Mouse (Mus musculus): Measurements from ENCODE around the gene Plvap. TPM values are rescaled to one million over a fixed set of nuclear protein-coding genes. Genes with fewer than 3 reads are reported as not detected.

The Plvap gene
- 7.4 TPM for polyA plus RNA-seq (2015; fragmentation: Illumina TruSeq; extraction: RNeasy Lipid Tissue Mini Kit (QIAGEN cat#74804); ENCODE audit: low read depth, low replicate concordance)

DNA sequence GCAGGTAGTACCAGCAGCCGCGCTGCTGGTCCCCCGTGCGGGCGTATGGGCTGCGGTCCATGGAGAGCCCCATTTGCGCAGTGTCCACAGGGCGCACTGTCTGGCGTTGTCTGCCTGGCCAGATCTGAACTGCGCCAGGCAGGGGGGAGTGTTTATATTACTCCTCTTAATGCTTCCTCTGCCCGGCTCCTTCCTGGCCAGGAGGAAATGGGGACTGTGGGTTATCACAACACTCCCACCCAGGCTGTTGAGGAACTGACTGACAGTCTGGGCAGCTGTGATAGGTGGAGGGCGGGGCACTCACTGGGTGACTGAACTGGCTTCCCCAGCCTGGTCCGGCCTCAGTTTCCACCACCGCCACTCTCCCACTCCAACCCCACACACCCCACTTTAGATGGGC is at the start of gene Plvap:
Gene Plvap, minus strand, starts transcription at position 109 of the 400 bp plus-strand sequence.

DNA sequence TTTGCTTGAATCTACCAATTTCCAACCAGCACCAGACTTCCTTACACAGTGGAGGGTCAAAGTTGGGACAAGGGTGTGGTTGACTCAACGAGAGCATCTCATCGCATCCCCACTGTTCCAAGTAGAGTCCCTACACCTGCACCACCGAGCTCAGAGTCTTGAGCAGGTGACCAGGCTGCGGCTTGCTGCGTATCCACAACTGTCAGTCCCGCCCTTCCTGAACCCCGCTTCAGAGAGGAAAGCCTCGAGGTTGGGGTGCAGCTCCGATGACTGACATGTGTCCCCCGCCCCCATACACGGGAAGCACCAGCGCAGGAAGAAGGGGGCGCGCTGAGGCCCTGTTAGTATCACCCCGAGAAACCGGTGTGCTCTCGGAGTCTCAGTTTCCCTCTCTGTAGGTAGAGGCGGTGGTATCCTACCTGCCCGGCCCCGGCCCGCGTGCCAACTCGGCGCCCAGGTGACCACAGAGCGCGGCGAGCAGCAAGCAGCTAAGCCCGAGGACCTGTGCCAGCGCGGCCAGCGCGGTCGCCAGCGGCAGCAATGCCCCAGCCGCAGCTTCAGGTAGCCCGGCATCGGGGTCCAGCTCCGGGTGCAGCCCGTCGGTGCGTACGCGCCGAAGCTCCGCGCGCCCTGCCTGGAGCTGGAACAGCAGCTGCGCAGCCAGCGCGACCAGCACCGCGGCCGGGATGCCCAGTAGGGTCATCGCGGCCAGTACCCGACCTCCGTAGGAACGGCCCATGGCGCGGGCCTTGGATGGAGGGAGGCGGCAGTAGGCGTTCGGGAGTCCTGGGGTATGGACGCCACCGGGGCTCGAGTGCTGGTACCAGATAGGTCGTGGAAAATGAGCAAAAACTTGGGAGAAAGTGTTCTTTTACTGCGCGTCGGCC is 46.8 kb upstream of the Plvap start, which contains the start of gene Tmem221:
Gene Tmem221, minus strand, starts transcription at position 801 of the 887 bp plus-strand sequence.

DNA sequence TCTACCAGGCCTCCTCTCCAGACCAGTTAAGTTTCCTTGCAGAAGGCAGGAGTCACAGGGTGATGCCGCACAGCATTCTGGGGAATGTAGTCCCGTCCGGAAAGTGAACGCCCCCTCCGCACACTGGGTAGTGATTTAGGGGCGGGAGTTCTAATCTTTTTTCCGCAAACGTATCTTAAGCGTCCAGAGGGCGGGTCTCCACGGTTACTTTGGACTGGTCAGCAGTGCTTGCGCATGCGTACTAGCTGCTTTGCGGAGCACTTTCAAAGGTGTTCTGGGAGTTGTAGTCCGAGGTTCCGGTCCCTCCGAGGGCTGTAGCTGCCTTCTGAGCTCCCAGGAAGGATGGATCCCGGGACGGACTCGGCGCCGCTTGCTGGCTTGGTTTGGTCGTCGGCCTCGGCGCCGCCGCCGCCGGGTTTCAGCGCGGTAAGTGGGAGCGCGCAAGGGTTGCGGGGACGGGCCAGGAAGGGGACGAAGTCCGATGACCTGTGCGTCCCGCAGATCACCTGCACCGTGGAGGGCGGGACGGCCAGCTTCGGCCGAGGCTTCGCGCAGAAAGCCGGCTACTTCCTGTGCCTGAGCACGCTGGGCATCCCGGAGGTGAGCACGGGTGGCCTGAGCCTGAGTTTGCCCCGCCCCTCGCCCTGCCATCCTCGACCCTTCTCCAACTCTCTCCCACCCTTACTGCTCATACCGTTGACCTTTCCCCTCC is 31.2 kb upstream of the Plvap start, which contains the start of gene Mvb12a:
Gene Mvb12a, plus strand, starts transcription at position 291 of the 712 bp plus-strand sequence.

DNA sequence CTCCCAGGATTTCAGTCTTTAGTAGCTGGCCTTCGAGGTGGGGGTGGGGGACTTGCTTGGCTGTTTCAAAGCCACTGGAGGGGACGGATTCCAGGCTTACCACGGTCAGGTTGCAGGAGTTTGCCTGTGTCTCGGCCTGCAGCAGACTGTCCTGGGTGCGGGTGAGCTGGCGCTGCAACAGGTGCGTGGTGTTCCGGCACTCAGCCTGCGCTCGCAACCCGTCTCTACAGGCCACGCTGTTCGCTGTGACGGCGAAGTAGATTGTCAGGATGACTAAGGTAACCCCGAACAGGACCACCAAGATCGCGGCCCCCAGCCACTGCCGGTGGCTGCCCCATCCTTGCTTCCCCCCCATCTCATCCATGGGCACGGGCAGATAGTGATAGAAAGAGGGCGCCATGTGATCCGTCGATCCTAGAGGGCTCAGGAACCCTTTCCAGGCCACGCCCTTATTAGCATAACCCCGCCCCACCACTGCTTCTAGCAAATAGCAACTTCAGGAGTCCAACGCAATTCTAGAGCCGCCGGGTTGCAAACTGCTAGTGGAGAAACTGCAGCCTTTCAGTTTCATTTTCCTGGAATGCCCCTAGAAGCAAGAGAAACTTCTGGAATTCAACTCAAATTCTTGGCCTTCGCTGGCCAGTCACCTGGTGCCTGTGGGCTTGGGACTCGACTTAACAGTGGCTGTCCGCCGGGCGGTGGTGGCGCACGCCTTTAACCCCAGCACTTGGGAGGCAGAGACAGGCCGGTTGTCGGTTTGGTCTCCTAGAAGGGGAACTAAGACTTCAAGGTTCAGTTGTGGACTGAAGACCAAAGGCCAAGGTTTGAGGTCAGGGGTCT is 25.7 kb upstream of the Plvap start, which contains the start of gene Bst2:
Gene Bst2, minus strand, starts transcription at position 429 of the 840 bp plus-strand sequence.

DNA sequence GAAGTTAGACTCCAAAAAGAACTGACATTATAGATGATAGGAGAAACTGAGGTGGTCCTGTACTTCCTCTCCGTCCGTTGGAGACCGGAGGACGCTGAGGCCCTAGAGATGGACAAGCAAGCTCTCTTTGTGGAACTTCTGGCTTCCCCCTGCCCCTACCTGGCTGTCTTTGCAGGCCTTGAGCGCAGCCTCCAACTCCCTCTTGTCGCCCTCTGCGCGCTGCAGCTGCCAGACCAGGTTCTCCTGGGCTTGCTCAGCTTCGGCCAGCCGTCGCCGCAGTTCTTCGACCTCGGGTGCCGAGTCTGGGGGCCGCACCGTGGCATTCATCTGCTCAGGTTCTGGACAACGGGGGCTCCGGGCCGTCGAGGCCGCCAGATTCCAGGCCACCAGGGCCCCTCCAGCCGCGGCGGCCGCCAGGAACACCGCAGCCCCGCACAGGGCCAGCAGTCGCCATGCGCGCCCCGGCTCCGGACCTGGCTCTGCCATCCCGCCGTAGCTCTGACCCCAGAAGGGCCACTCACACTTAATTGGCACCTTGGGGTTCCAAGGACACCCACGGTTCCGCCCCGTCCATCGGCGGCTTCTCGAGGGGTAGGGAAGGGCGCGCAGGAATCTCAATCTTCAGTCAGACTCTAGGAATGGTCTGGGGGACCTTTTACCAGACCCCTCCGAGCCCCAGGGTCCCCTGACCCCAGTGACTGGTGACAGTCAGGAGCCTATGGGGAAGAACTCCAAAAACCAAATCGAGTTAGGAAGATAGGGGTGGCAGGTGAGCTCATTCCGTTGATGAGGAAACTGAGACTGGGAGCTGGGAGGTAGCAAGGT is 13.9 kb upstream of the Plvap start, which contains the start of gene Ccdc194:
Gene Ccdc194, minus strand, starts transcription at position 486 of the 825 bp plus-strand sequence.

DNA sequence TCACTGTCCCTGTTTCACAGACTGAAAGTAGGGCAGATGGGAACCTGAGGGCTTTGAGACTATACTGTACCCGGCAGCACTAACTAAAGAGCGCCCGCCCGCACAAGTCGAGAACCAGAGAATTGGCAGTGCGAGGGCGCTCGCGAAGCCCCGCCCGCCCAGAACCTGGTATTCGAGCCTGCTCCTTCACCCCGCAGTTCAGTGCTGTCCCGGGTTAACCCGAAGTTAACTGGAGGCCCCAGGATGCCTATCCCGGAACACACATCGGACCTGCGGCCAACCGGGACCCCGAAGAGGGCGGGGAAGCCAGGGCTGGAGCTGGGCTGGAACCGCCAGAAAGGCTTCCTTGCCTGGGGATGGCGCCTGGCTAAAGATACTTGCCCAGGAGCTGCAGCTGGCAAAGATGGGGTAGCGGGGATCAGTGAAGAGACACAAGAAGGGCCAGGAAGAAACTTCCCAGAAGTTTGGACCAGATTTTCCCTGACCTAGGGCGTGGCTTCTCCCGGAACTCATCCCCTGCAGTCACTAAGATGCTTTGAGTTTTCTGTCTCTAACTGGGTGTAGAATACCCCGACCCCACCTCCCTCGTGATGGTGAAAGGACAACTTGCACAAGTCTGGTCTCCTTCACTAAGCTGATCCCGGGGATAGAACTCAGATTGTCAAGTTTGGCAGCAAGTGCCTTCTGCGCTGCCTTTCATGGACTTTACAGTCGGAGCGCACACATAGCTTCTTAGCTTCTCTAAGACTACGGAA is 23.7 kb downstream of the Plvap start, which contains the start of gene Gtpbp3:
Gene Gtpbp3, plus strand, starts transcription at position 413 of the 755 bp plus-strand sequence.

DNA sequence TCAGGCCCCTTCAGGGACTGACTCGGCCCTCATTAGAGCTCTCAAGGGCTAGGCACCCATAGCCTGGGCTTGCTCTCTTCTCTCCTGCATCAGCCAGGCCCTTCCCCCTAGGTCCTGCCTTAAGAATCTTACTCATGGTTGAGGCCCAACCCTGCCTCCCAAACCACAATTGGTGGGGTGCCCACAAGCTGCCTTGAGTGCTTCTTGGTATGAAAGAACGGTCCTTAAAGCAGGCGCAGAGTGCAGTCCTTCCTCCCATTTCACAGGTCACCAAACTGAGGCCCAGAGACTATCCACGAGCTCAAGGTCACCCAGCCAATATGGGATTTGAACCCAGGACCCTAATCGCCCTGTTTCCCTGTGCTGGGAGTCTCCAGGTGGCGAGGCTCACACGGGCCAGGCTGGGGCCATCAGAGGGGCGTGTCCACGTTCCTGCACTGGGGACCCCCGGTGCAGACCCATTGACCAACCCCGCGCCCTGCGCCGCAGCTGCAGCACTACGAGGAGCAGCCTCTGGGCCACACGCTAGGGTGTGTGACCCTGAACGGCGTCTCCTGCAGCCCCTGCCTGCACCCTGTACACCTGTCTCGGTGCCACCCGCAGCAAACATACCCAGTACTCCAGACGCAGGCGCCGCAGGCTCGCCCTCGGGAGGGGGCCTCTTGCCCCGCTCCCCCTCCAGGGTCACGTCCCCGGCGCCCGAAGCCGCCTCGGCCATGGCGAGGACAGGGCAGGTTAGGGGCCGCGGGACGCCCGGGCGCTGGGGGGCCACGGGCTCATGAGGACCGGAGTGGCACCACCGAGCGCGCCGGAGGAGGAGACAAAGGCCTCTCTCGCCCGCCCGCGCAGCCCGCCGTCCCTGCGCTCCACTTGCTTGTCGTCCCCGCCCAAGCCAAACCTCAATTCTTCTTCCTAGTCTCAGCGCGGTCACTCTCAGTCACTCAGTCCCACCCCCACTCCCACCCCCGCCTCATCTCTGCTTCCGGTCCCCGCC is 26.1 kb downstream of the Plvap start, which contains the start of gene Ano8:
Gene Ano8, minus strand, starts transcription at position 822 of the 994 bp plus-strand sequence.

DNA sequence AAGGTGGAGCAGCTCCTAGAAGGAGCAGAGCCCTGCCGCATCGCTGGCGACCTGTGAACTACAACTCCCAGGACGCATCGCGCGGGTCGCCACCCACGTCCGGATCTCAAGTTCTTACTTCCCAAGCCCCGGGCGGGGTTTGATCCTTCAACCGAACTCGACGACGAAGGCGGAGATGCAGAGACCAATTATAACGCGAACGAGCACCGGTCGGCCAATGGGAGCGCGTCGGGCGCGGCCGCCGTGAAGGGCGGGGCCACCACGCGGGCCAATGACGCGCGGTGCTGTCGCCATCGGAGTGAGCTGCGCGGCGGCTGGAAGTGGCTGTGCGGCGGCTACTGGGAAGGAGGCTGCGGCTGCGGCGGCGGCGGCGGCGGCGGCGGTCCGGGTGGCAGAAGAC is 42.6 kb downstream of the Plvap start, which contains the start of gene Dda1:
Gene Dda1, plus strand, starts transcription at position 284 of the 400 bp plus-strand sequence.

DNA sequence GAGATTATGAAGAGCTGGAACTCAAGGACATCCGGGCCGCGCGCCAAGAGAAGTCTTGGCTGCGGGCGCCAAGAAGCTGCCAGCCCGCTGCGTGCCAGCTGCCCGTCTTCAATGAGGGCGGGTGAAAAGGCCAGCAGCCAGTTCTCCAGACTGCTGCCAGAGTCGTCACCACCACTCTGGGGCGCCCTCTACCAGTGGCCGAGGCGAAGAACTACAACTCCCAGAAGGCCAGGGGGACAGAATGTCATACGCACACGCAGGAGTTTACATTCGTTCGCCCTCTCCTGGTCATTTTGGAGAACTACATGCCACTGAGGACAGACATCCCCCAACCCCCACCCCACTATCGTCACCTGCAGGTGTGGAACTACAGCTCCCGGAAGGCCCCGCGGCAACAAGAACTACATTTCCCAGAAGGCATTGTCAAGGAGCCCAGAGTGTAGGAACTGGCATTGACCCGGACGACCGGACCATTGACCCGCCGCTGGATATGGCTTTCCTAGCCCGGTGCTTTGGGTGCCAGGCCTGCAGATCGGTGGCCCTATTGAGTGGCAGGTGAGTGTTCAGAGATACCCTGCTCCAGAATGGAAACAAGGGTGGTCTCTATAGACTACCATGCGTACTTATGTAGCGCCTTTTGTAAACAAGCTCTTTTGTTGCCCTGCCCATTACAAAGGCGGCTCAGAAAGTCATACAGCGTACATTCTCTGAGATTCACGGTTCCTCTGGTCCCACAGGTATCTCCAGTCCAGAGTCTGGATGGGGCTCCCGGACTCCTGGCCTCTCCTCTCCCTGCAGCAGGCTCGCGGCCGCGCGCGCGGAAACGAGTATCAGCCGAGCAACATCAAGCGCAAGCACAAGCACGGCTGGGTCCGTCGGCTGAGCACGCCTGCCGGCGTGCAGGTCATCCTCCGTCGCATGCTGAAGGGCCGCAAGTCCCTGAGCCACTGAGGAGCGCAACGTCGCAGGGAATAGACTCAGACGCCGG is 46.7 kb downstream of the Plvap start, which contains the start of gene Mrpl34:
Gene Mrpl34, plus strand, starts transcription at position 447 of the 988 bp plus-strand sequence.

DNA sequence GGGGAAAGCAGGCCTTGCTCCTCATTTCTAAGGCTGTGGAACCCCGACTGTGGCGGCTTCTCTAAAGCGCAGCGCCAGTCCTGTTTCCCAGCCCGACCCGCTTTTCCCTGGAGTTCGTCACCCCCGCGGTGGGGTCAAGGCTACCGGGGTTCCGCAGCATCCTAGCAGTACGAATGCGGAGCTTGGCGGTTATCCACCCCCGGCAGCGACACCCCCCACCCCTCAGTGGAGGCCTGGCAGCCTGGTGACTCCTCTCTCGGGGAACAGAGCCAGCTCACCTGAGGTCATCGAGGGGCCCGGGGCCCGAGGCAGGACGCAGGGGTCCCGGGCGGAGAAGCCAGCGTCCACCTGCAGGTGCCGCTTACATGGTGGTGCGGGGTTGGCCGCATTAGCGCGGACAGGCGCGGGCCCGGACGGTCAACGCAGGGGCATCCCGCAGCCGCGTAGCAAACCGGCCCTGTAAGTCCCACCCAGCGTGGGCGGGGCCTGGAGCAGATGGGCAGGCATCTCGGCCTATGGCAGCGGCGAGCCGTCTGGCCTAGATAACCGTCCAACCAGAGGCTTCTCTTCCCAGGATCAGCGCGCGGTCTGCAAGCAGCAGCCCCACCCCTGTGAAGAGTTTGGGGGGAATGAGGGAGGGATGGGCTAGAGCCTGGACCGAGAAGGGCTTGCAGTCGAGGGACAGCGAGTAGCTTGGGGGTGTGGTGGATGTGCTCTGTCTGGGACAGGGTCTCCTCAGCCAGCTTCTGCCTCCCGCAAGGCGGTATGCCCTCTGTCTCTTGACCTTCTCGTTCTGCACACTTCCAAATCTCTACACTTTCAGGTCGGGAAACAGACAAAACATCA is 48.1 kb downstream of the Plvap start, which contains the start of gene Abhd8:
Gene Abhd8, minus strand, starts transcription at position 468 of the 846 bp plus-strand sequence.

Other genes with a start within 250 kb of the Plvap start
- 25.3 TPM for gene Myo9b, start 239.0 kb downstream of the Plvap start, polyA plus RNA-seq (2015; fragmentation: Illumina TruSeq; extraction: RNeasy Lipid Tissue Mini Kit (QIAGEN cat#74804); ENCODE audit: low read depth, low replicate concordance)
- 16.5 TPM for gene Haus8, start 238.8 kb downstream of the Plvap start, polyA plus RNA-seq (2015; fragmentation: Illumina TruSeq; extraction: RNeasy Lipid Tissue Mini Kit (QIAGEN cat#74804); ENCODE audit: low read depth, low replicate concordance)
- 174 TPM for gene Use1, start 144.9 kb downstream of the Plvap start, polyA plus RNA-seq (2015; fragmentation: Illumina TruSeq; extraction: RNeasy Lipid Tissue Mini Kit (QIAGEN cat#74804); ENCODE audit: low read depth, low replicate concordance)
- gene Ocel1, start 140.5 kb downstream of the Plvap start, polyA plus RNA-seq (2015; fragmentation: Illumina TruSeq; extraction: RNeasy Lipid Tissue Mini Kit (QIAGEN cat#74804); ENCODE audit: low read depth, low replicate concordance): 11.4 TPM
- 24.3 TPM for gene Nr2f6, start 129.8 kb downstream of the Plvap start, polyA plus RNA-seq (2015; fragmentation: Illumina TruSeq; extraction: RNeasy Lipid Tissue Mini Kit (QIAGEN cat#74804); ENCODE audit: low read depth, low replicate concordance)
- gene Ushbp1, start 116.0 kb downstream of the Plvap start, polyA plus RNA-seq (2015; fragmentation: Illumina TruSeq; extraction: RNeasy Lipid Tissue Mini Kit (QIAGEN cat#74804); ENCODE audit: low read depth, low replicate concordance): 4.5 TPM
- 120 TPM for gene Babam1, start 114.9 kb downstream of the Plvap start, polyA plus RNA-seq (2015; fragmentation: Illumina TruSeq; extraction: RNeasy Lipid Tissue Mini Kit (QIAGEN cat#74804); ENCODE audit: low read depth, low replicate concordance)
- gene Ankle1, start 105.7 kb downstream of the Plvap start, polyA plus RNA-seq (2015; fragmentation: Illumina TruSeq; extraction: RNeasy Lipid Tissue Mini Kit (QIAGEN cat#74804); ENCODE audit: low read depth, low replicate concordance): 0.43 TPM
- 254 TPM for gene Abhd8, start 48.1 kb downstream of the Plvap start, polyA plus RNA-seq (2015; fragmentation: Illumina TruSeq; extraction: RNeasy Lipid Tissue Mini Kit (QIAGEN cat#74804); ENCODE audit: low read depth, low replicate concordance)
- gene Mrpl34, start 46.8 kb downstream of the Plvap start, polyA plus RNA-seq (2015; fragmentation: Illumina TruSeq; extraction: RNeasy Lipid Tissue Mini Kit (QIAGEN cat#74804); ENCODE audit: low read depth, low replicate concordance): 76.2 TPM
- 68.9 TPM for gene Dda1, start 42.6 kb downstream of the Plvap start, polyA plus RNA-seq (2015; fragmentation: Illumina TruSeq; extraction: RNeasy Lipid Tissue Mini Kit (QIAGEN cat#74804); ENCODE audit: low read depth, low replicate concordance)
- 27.6 TPM for gene Ano8, start 25.8 kb downstream of the Plvap start, polyA plus RNA-seq (2015; fragmentation: Illumina TruSeq; extraction: RNeasy Lipid Tissue Mini Kit (QIAGEN cat#74804); ENCODE audit: low read depth, low replicate concordance)
- gene Gtpbp3, start 23.6 kb downstream of the Plvap start, polyA plus RNA-seq (2015; fragmentation: Illumina TruSeq; extraction: RNeasy Lipid Tissue Mini Kit (QIAGEN cat#74804); ENCODE audit: low read depth, low replicate concordance): 27.3 TPM
- not detected for gene Ccdc194, start 14.0 kb upstream of the Plvap start, polyA plus RNA-seq (2015; fragmentation: Illumina TruSeq; extraction: RNeasy Lipid Tissue Mini Kit (QIAGEN cat#74804); ENCODE audit: low read depth, low replicate concordance)
- 12.1 TPM for gene Bst2, start 25.7 kb upstream of the Plvap start, polyA plus RNA-seq (2015; fragmentation: Illumina TruSeq; extraction: RNeasy Lipid Tissue Mini Kit (QIAGEN cat#74804); ENCODE audit: low read depth, low replicate concordance)
- 48.3 TPM for gene Mvb12a, start 31.2 kb upstream of the Plvap start, polyA plus RNA-seq (2015; fragmentation: Illumina TruSeq; extraction: RNeasy Lipid Tissue Mini Kit (QIAGEN cat#74804); ENCODE audit: low read depth, low replicate concordance)
- not detected for gene Tmem221, start 47.1 kb upstream of the Plvap start, polyA plus RNA-seq (2015; fragmentation: Illumina TruSeq; extraction: RNeasy Lipid Tissue Mini Kit (QIAGEN cat#74804); ENCODE audit: low read depth, low replicate concordance)
- gene Nxnl1, start 54.8 kb upstream of the Plvap start, polyA plus RNA-seq (2015; fragmentation: Illumina TruSeq; extraction: RNeasy Lipid Tissue Mini Kit (QIAGEN cat#74804); ENCODE audit: low read depth, low replicate concordance): 0.16 TPM
- 72.5 TPM for gene Slc27a1, start 57.1 kb upstream of the Plvap start, polyA plus RNA-seq (2015; fragmentation: Illumina TruSeq; extraction: RNeasy Lipid Tissue Mini Kit (QIAGEN cat#74804); ENCODE audit: low read depth, low replicate concordance)
- gene Pgls, start 80.4 kb upstream of the Plvap start, polyA plus RNA-seq (2015; fragmentation: Illumina TruSeq; extraction: RNeasy Lipid Tissue Mini Kit (QIAGEN cat#74804); ENCODE audit: low read depth, low replicate concordance): 36.5 TPM
- 3.6 TPM for gene Fam129c, start 85.9 kb upstream of the Plvap start, polyA plus RNA-seq (2015; fragmentation: Illumina TruSeq; extraction: RNeasy Lipid Tissue Mini Kit (QIAGEN cat#74804); ENCODE audit: low read depth, low replicate concordance)
- gene Colgalt1, start 99.2 kb upstream of the Plvap start, polyA plus RNA-seq (2015; fragmentation: Illumina TruSeq; extraction: RNeasy Lipid Tissue Mini Kit (QIAGEN cat#74804); ENCODE audit: low read depth, low replicate concordance): 51.4 TPM
- 119 TPM for gene Unc13a, start 160.0 kb upstream of the Plvap start, polyA plus RNA-seq (2015; fragmentation: Illumina TruSeq; extraction: RNeasy Lipid Tissue Mini Kit (QIAGEN cat#74804); ENCODE audit: low read depth, low replicate concordance)
- gene Jak3, start 164.5 kb upstream of the Plvap start, polyA plus RNA-seq (2015; fragmentation: Illumina TruSeq; extraction: RNeasy Lipid Tissue Mini Kit (QIAGEN cat#74804); ENCODE audit: low read depth, low replicate concordance): 2.9 TPM
- gene Insl3, start 177.5 kb upstream of the Plvap start, polyA plus RNA-seq (2015; fragmentation: Illumina TruSeq; extraction: RNeasy Lipid Tissue Mini Kit (QIAGEN cat#74804); ENCODE audit: low read depth, low replicate concordance): 0.92 TPM
- gene B3gnt3, start 190.0 kb upstream of the Plvap start, polyA plus RNA-seq (2015; fragmentation: Illumina TruSeq; extraction: RNeasy Lipid Tissue Mini Kit (QIAGEN cat#74804); ENCODE audit: low read depth, low replicate concordance): 0.88 TPM
- 83.6 TPM for gene Fcho1, start 214.0 kb upstream of the Plvap start, polyA plus RNA-seq (2015; fragmentation: Illumina TruSeq; extraction: RNeasy Lipid Tissue Mini Kit (QIAGEN cat#74804); ENCODE audit: low read depth, low replicate concordance)

Data from brain, adult 10 weeks (tissue).